Mouse (Mus musculus) midbrain, embryonic 10.5 days (tissue): ENCODE results near the gene Ankib1. TPM values are rescaled to one million over a fixed set of nuclear protein-coding genes. Genes with fewer than 3 reads are reported as not detected.
"Not testable (repeated sequence)": the region's sequence is repeated elsewhere in the genome, so short reads cannot be mapped to it uniquely, and the experiment has no call there.

Experiments
- DNase-seq: peaks from one replicate; pipeline ENCODE4 v3.0.0-alpha.2; 2017; ENCODE audit warnings: low spot score
- H3K27ac ChIP-seq: fragments of 300-500 bp; sonication (generic); replicated peaks from 2 replicates; pipeline ENCODE4 v1.5.1; 2016; ENCODE audit warnings: mild to moderate bottlenecking
- H3K27me3 ChIP-seq: fragments of 300-500 bp; sonication (generic); 2 replicates; pipeline ENCODE4 v1.6.1; 2016; ENCODE audit warnings: low read depth, mild to moderate bottlenecking; ENCODE audit not compliant: poor library complexity, severe bottlenecking
- H3K36me3 ChIP-seq: fragments of 300-500 bp; sonication (generic); 2 replicates; pipeline ENCODE4 v1.6.1; 2016; ENCODE audit warnings: mild to moderate bottlenecking, moderate library complexity
- H3K4me1 ChIP-seq: fragments of 300-500 bp; sonication (generic); 2 replicates; pipeline ENCODE4 v1.6.1; 2016
- H3K4me3 ChIP-seq: fragments of 300-500 bp; sonication (generic); 2 replicates; pipeline ENCODE4 v1.5.1; 2016; ENCODE audit warnings: mild to moderate bottlenecking, moderate library complexity
- H3K9me3 ChIP-seq: fragments of 300-500 bp; sonication (generic); replicated peaks from 2 replicates; pipeline ENCODE4 v1.6.1; 2016; ENCODE audit warnings: mild to moderate bottlenecking
- WGBS: fragments of 180-500 bp; shearing (Covaris S2); methylation state at CpG from one replicate; pipeline ENCODE4 v1.1.7; 2016; 5-methylcytosine and 5-hydroxymethylcytosine counted together
- polyA plus RNA-seq: library from polyadenylated mRNA; unstranded; fragments of >200 nt; fragmentation: Nextera tagmentation; extraction: Ambion mirVana; gene quantifications from 2 replicates; pipeline ENCODE4 v1.2.1, GENCODE M21; 2016

The Ankib1 gene
- polyA plus RNA-seq, result 9.5 and 11.5 TPM in 2 replicates

DNA sequence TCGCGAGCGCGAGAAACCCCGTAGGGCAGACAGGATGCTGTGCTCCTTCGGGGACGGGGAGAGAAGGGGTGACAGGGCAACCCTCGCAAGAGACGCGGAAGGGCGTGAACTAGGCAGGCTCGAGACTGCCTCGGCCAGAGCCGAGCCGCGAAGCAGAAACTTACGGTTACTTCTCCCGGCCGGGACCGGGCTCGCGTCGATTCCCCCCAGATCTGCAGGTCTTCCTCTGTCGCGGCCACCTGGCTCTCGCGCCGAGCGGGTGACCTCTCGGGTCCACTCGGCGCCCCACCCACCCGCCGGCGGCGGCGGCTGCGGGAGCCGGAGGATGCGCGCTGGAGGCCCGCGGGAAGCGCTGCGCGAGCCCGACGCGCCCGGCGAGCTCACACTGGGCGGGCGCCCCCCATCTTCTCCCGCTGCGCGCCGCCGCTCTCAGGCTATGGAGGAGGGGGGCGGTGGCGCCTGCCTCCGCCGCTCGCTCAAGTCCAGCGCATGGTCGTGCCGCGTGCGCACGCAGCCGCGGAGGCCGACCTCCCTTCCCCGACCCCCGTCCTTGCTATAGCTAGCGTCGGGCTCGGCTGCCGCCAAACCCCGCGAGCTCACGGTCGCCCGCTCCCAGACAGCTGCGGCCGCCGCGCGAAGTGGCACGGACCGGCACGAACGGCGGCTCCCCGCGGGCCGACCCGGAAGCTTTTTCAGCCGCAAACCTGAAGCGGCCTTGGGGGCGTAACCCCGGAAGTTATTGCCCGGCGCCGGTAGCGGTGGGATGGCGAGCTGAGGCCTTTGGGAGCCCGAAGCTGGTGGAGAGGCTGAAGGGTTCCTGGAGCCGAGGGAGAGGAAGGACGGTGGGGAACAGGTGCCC, at the start of gene Ankib1, which contains the start of gene Krit1:
Gene Ankib1, minus strand, starts transcription at position 493 of the 859 bp plus-strand sequence.
Gene Krit1, plus strand, starts transcription at position 752 of the 859 bp plus-strand sequence.
- H3K4me3 ChIP-seq, result peak within 1 kb of the TSS; percentile 89
- peaks cover 30% of the 10 kb centered on the region for H3K4me1 ChIP-seq
- no peaks in the 10 kb centered on the region for H3K27me3 ChIP-seq
- H3K9me3 ChIP-seq, result no peaks in the 10 kb centered on the region
- H3K36me3 ChIP-seq, result no peaks in the 10 kb centered on the region
- WGBS, result under 1% methylated on average over 99 of the region's 109 CpGs
- DNase-seq, result peak; percentile 90
- peak within 1 kb of the TSS; percentile 94 for H3K27ac ChIP-seq

DNA sequence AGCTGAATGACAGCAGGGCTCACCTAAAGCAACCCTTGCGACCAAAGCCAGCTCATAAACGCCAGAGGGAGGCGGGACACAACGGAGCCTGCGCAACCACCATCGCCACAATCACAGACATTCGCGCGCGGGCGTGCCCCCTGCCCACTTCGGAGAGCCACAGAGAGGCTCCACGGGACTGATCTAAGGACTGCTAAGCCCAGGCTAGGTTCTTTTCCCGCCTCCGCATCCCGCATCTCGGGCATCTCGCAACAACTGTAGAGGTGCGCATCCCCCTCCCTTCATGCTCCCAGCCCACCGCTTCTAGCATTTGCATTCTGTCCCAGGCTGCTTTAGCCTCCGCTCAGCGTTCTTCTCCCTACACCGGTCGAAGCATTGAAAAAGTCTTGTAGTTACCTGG, 42.3 kb upstream of the Ankib1 start, which contains the start of gene Lrrd1:
Gene Lrrd1, plus strand, starts transcription at position 148 of the 400 bp plus-strand sequence.
- Histone ChIP-seq H3K4me1 (peaks cover 6% of the 10 kb centered on the region), H3K4me3 (peak within 1 kb of the TSS; percentile 56), H3K9me3 (no peaks in the 10 kb centered on the region), H3K36me3 (peaks cover 24% of the 10 kb centered on the region), H3K27me3 (no peaks in the 10 kb centered on the region), H3K27ac (0 out of 2 replicates have a peak within 1 kb of the TSS, but pooled peaks have one; percentile 23)
- WGBS, result 7% methylated on average over 24 of the region's 24 CpGs
- peak; percentile 40 for DNase-seq

DNA sequence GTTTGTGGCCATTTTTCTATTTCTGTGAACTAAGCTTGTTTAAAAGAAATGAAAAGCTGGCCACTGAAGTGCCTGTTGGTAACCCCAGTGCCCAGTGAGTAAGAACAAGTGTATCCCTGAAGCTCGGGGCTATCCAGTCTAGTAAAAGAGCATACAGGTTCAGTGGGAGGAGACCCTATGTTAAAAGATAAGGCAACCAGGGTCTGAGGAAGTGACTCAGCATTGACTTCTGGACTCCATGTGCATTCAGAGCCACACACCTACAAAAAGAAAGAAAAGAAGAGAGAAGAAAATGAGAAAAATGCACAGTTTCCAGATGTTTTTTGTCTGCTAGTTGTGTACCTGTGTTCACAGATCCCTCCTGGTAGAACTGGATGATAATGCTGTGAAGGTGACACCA, 31.4 kb upstream of the Ankib1 start:
- no peak for DNase-seq
- no peaks in the 10 kb centered on the region for H3K27me3 ChIP-seq
- peaks cover 5% of the 10 kb centered on the region; the same call in 1 of the 2 replicates for H3K9me3 ChIP-seq
- H3K4me3 ChIP-seq, result no peak overlapping the region
- no peaks in the 10 kb centered on the region for H3K4me1 ChIP-seq
- no peak overlapping the region for H3K27ac ChIP-seq
- 85% methylated on average over 1 of the region's 1 CpGs for WGBS
- H3K36me3 ChIP-seq, result peaks cover 71% of the 10 kb centered on the region

DNA sequence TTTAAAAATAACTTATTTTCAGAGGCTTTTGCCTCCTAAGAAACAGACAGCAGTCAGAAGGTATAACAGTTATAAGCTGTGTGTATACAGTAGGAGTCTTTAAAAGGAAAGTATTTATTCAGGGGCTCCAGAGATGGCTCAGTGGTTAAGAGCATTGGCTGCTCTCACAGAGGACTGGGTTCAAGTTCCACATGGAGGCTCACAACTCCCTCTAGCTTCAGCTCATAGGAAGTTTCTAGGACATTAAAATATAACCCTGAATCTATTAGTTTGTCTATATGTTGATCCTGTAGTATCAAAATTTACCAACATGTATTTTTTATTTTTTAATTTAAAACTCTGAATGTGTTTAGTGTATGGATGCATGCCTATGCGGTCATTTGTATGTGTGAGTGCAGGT, 5.7 kb upstream of the Ankib1 start:
- Histone ChIP-seq H3K36me3 (peaks cover 39% of the 10 kb centered on the region), H3K9me3 (no peaks in the 10 kb centered on the region), H3K27me3 (no peaks in the 10 kb centered on the region), H3K4me1 (peaks cover 15% of the 10 kb centered on the region), H3K4me3 (no peak overlapping the region), H3K27ac (no peak overlapping the region)
- WGBS, result 95% methylated on average over 1 of the region's 1 CpGs
- no peak for DNase-seq

DNA sequence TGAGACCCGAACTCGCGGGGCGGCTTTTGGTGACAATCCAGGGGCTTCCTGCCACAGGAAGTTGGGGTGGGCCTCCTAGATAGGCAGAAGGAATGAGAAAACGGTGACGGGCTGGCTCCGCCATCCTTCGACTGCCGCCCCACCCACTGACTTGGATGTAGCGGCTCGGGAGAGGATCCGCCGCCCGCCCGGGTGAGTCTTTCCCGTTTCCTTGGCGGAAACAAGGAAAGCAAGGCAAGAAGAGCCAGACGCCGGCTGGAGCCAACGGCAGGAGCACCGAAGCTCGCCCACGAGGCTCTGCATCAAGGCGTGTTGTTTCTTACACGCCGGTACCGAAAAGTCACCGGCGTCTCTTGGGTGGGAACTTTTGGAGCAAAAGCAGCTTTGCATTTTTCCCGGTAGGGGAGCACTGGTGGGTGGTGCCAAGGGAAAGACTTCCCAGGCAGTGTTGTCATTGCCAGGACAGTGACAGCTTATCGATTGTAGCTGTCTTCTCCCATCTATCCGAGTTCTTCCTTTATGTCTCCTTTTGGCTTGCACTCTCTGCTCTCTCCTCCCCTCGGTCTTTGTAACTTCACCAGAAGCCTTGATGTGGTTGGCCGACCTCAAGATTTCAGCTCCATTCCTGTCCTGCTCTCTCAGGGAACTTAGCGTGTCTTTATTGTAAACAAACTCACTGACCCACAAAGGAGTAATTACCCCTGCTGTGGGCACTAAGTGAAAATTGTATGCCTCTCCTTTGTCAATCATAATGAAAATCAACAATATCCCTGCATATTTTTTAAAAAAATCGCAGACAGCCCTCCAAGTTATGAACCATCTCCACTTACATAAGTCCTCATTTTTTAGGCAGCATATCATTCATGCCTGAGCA, 804 bp upstream of the Ankib1 start:
- WGBS, result under 1% methylated on average over 36 of the region's 36 CpGs
- Histone ChIP-seq H3K36me3 (peaks cover 3% of the 10 kb centered on the region), H3K4me3 (peak overlapping the region; percentile 89), H3K4me1 (peaks cover 30% of the 10 kb centered on the region), H3K9me3 (no peaks in the 10 kb centered on the region), H3K27ac (peak overlapping the region; percentile 94), H3K27me3 (no peaks in the 10 kb centered on the region)
- no peak for DNase-seq

DNA sequence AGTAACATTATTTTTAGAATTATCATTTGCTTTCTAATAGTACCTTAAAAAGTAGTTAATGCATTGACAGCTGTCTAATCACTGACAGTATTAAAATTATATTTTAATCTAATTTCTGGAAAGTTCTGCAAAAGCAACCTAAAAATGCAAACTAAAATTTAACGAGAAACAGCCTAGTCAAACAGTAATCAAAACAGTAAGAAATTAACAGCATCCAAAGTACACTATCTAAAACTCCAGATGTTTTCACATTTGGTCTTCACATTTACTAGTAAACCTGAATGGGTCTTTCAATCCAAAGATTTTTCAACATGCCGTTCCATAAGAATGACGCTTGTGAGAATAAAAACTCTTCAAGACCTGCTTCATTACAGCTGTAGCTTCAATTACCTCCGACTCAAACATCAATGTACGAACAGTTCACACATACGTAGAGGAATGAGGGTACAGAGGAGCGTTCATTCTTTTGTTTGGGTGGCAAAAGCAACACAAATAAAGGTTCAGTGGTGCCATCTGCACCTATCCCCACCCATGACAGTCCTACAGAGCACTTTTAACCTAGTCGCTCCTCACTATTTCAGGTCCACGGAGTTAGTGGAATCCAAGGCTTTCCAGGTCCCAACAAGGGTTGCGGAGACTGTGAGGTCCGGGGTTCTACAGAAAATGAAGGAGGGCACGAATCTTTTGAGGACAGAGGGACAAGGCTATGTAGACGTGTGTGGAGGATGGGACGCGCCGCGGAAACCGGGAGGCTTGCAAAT, 873 bp downstream of the Ankib1 start:
- no peaks in the 10 kb centered on the region for H3K27me3 ChIP-seq
- H3K27ac ChIP-seq, result peak overlapping the region; percentile 94
- no peak for DNase-seq
- H3K4me3 ChIP-seq, result peak overlapping the region; percentile 89
- no peaks in the 10 kb centered on the region for H3K36me3 ChIP-seq
- H3K4me1 ChIP-seq, result peaks cover 30% of the 10 kb centered on the region
- H3K9me3 ChIP-seq, result no peaks in the 10 kb centered on the region
- 9% methylated on average over 18 of the region's 18 CpGs for WGBS

DNA sequence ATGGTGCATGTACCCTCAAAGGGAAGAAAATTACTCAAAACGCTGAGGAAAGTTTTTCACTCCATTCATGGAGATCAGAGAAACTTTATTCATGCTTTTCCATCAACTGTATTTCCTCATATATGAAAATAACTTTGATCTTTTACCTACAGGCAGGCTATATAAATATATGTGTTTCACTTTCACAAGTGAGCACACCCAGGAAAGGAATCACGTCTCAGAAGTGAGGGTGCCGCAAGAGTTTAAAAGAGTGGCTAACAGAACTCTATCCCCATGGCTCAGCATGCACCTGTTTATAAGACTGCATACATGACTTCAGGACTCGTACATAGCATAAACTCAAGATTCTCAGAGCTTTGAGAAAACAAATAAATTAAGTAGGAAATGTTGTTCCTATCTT, 1.8 kb downstream of the Ankib1 start:
- no peaks in the 10 kb centered on the region for H3K9me3 ChIP-seq
- no peaks in the 10 kb centered on the region for H3K27me3 ChIP-seq
- H3K4me1 ChIP-seq, result peaks cover 30% of the 10 kb centered on the region
- DNase-seq, result no peak
- 0 out of 2 replicates have a peak, but pooled peaks cover 3% of the 10 kb centered on the region for H3K36me3 ChIP-seq
- peak overlapping the region; percentile 89; the same call in 1 of the 2 replicates for H3K4me3 ChIP-seq
- no peak overlapping the region for H3K27ac ChIP-seq
- WGBS, result 86% methylated on average over 4 of the region's 4 CpGs

DNA sequence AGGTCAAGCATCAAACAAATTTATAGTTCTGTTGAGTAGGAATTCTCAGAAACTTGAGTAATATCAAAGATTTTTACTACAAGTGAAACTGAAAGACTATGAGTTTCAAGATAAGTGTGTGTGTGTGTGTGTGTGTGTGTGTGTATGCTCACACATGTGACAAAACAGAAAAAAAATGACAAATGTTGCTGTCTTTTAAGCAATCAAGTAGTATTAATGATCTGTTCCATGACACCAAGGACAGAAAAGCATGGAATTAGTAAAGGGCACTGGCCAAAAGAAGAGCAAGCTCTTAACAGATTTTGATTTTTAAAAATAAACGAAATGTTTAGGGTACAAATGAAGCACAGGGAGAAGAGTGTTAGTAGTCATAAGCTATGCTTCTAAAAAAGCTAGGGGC, 2.7 kb downstream of the Ankib1 start:
- H3K27me3 ChIP-seq, result no peaks in the 10 kb centered on the region

DNA sequence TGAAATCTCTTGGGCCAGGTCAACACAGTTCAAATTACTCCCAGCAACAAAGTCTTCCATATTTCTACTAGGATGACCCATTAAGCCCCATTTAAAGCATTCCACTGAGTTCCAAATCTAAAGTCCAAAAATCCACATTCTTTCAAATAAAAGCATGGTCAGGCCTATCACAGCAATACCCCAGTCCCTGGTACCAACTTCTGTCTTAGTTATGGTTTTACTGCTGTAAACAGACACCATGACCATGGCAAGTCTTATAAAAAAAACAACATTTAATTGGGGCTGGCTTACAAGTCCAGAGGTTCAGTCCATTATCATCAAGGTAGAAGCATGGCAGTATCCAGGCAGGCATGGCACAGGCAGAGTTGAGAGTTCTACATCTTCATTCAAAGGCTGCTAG, 4.1 kb downstream of the Ankib1 start:
- H3K4me3 ChIP-seq, H3K27me3 ChIP-seq, H3K27ac ChIP-seq, H3K36me3 ChIP-seq, H3K9me3 ChIP-seq, DNase-seq: not testable (repeated sequence)
- peaks cover 16% of the 10 kb centered on the region for H3K4me1 ChIP-seq

More for the DNA sequence above, 2.7 kb downstream of the Ankib1 start:
- H3K36me3 ChIP-seq, result 0 out of 2 replicates have a peak, but pooled peaks cover 3% of the 10 kb centered on the region
- no peak overlapping the region for H3K27ac ChIP-seq
- H3K9me3 ChIP-seq, result no peaks in the 10 kb centered on the region
- H3K4me1 ChIP-seq, result peaks cover 30% of the 10 kb centered on the region
- H3K4me3 ChIP-seq, result no peak overlapping the region
- no peak for DNase-seq
- 90% methylated on average over 1 of the region's 1 CpGs for WGBS

DNA sequence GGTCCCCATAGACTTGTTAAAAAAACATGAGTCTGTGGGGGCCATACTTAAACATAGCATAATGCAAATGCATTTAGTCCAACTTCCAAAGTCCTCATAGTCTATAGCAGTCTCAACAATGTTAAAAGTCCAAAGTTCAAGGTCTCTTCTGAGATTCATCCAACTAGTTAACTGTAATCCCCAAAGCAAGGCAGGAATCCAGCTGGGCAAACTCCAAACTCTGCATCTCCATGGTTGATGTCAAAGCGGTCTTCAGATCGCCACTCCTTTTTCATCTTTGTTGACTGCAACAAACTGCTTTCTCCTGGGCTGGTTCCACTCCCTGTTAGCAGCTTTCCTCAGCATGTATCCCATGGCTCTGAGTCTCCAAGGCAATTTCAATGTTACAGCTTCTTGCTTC, 5.6 kb downstream of the Ankib1 start:
- H3K4me1 ChIP-seq, result peaks cover 14% of the 10 kb centered on the region
- not testable (repeated sequence) for H3K27ac ChIP-seq, H3K4me3 ChIP-seq, H3K36me3 ChIP-seq, H3K27me3 ChIP-seq, DNase-seq, H3K9me3 ChIP-seq
- WGBS, result 96% methylated on average over 2 of the region's 2 CpGs

DNA sequence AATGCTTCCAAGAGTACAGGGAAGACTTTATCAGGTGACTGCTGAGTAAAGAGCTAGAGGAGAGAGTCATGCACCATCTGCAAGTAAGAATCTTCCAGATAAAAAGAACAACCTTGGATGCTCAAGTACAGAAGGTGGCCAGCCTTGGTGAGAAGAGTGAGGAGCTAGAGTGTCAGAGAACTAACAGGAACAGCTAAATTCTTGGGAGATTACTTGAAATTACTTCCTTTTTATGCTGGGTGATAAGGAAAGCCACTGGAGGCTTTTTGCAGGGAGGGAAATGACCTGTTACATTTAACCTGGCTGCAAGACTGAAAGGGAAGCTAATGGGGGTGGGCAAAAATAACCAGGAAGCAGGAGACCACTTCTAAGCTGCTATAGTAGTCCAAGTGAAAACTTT, 11.7 kb downstream of the Ankib1 start:
- Histone ChIP-seq H3K27me3 (no peaks in the 10 kb centered on the region), H3K4me3 (no peak overlapping the region), H3K9me3 (no peaks in the 10 kb centered on the region), H3K27ac (no peak overlapping the region), H3K4me1 (no peaks in the 10 kb centered on the region), H3K36me3 (0 out of 2 replicates have a peak, but pooled peaks cover 2% of the 10 kb centered on the region)
- no peak for DNase-seq

DNA sequence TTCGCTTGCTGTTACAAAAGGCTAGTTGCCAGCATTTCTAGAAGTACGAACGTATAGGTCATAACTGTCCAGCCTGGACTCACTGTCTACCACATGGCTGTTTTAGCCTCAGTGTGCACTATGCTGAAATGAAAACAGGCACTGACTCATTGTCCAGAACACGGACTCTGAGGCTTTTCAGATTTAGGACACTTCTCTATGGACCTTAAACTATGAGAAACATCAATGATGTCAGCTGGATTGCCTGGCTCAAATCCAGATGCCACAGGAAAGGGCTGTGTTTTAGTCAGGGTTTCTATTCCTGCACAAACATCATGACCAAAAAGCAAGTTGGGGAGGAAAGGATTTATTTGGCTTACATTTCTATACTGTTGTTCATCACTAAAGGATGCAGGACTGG, 15.2 kb downstream of the Ankib1 start:
- Histone ChIP-seq H3K36me3 (0 out of 2 replicates have a peak, but pooled peaks cover 2% of the 10 kb centered on the region), H3K4me3 (no peak overlapping the region), H3K4me1 (no peaks in the 10 kb centered on the region), H3K27me3 (no peaks in the 10 kb centered on the region), H3K27ac (no peak overlapping the region), H3K9me3 (no peaks in the 10 kb centered on the region)
- 92% methylated on average over 4 of the region's 4 CpGs for WGBS
- no peak for DNase-seq
